Mouse (Mus musculus) embryonic facial prominence, embryonic 13.5 days (tissue): Measurements from ENCODE around the gene Dock4. TPM values are rescaled to one million over a fixed set of nuclear protein-coding genes. Genes with fewer than 3 reads are reported as not detected.
"Not testable (repeated sequence)": the region's sequence is repeated elsewhere in the genome, so short reads cannot be mapped to it uniquely, and the experiment has no call there.

Source experiments
- ATAC-seq: fragments of 200-750 bp; cut with Nextera tagmentation; 2 replicates; pipeline ENCODE4 v1.8.0; 2017; ENCODE audit warnings: low read depth; ENCODE audit not compliant: insufficient number of reproducible peaks, insufficient read depth, low FRiP score, low TSS enrichment
- H3K27ac ChIP-seq: fragments of 300-500 bp; sonication (generic); 2 replicates; pipeline ENCODE4 v1.5.1; 2015; ENCODE audit warnings: moderate library complexity, mild to moderate bottlenecking, inconsistent platforms
- H3K27me3 ChIP-seq: fragments of 300-500 bp; sonication (generic); 2 replicates; pipeline ENCODE4 v1.6.1; 2015; ENCODE audit warnings: mild to moderate bottlenecking, inconsistent platforms
- H3K36me3 ChIP-seq: fragments of 300-500 bp; sonication (generic); 2 replicates; pipeline ENCODE4 v1.6.1; 2015; ENCODE audit warnings: mild to moderate bottlenecking, inconsistent platforms
- H3K4me1 ChIP-seq: fragments of 300-500 bp; sonication (generic); 2 replicates; pipeline ENCODE4 v1.6.1; 2015; ENCODE audit warnings: inconsistent platforms
- H3K4me2 ChIP-seq: fragments of 300-500 bp; sonication (generic); 2 replicates; pipeline ENCODE4 v1.6.1; 2015; ENCODE audit warnings: moderate library complexity, mild to moderate bottlenecking, inconsistent platforms
- H3K4me3 ChIP-seq: fragments of 300-500 bp; sonication (generic); 2 replicates; pipeline ENCODE4 v1.5.1; 2015; ENCODE audit warnings: mild to moderate bottlenecking, inconsistent platforms
- H3K9ac ChIP-seq: fragments of 300-500 bp; sonication (generic); 2 replicates; pipeline ENCODE4 v1.6.1; 2015; ENCODE audit warnings: mild to moderate bottlenecking, inconsistent platforms
- H3K9me3 ChIP-seq: fragments of 300-500 bp; sonication (generic); 2 replicates; pipeline ENCODE4 v1.6.1; 2016; ENCODE audit warnings: inconsistent platforms
- WGBS: fragments of 180-500 bp; shearing (Covaris S2); methylation state at CpG from one replicate; pipeline ENCODE4 v1.1.7; 2015; ENCODE audit warnings: mixed read lengths; 5-methylcytosine and 5-hydroxymethylcytosine counted together
- polyA plus RNA-seq: library from polyadenylated mRNA; unstranded; fragments of >200 nt; fragmentation: Nextera tagmentation; extraction: Ambion mirVana; gene quantifications from 2 replicates; pipeline ENCODE4 v1.2.1, GENCODE M21; 2015

The Dock4 gene
- polyA plus RNA-seq, 1 experiment from 2014 or later = 19.9 TPM

- peaks cover 13% of the 10 kb centered on the region for H3K36me3 ChIP-seq
- 73% methylated on average over 5 of the region's 5 CpGs for WGBS
- no peak for ATAC-seq
These were observed 393.2 kb downstream of the Dock4 start for GRCm38 (mm10) chr12:40838940-40839339.

DNA sequence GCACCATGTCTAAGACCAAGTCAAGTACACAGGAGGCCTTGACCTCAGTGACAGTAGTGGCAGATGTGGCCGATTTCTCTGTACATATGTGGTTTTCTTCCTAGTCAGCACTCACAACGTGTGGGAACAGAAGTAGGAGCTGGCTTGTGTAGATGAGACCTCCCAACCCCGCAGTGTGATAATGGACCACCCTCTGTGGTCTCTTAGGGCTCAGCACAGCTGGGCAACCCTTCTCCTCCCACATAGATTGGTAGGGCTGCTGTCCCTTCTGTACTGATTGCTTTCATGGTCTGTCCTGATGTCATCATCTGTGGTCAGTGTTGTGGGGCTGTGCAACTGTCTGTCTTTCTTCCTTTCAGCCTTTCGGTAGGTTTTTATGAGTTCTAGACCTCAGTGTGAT lies 394.1 kb downstream of the Dock4 start:
- H3K27ac ChIP-seq = no peak overlapping the region
- no peaks in the 10 kb centered on the region for H3K27me3 ChIP-seq
- H3K36me3 ChIP-seq = peaks cover 10% of the 10 kb centered on the region; the same call in 1 of the 2 replicates
- 80% methylated on average over 4 of the region's 4 CpGs for WGBS
- H3K4me3 ChIP-seq = no peak overlapping the region
- peaks cover 16% of the 10 kb centered on the region; the same call in 1 of the 2 replicates for H3K4me1 ChIP-seq
- ATAC-seq = no peak
- no peak overlapping the region for H3K4me2 ChIP-seq
- H3K9me3 ChIP-seq = no peaks in the 10 kb centered on the region
- H3K9ac ChIP-seq = no peak overlapping the region

More at GRCm38 (mm10) chr12:40838940-40839339, 393.2 kb downstream of the Dock4 start:
- Histone ChIP-seq H3K9ac (no peak overlapping the region), H3K4me2 (no peak overlapping the region), H3K27ac (no peak overlapping the region), H3K9me3 (no peaks in the 10 kb centered on the region), H3K4me1 (peaks cover 16% of the 10 kb centered on the region; the same call in 1 of the 2 replicates), H3K4me3 (no peak overlapping the region), H3K27me3 (no peaks in the 10 kb centered on the region)

- ATAC-seq = no peak
- H3K9ac ChIP-seq = no peak overlapping the region
- H3K9me3 ChIP-seq = no peaks in the 10 kb centered on the region
- H3K4me3 ChIP-seq = no peak overlapping the region
- H3K4me2 ChIP-seq = no peak overlapping the region
- no peak overlapping the region for H3K27ac ChIP-seq
- H3K27me3 ChIP-seq = no peaks in the 10 kb centered on the region
- H3K4me1 ChIP-seq = peaks cover 16% of the 10 kb centered on the region; the same call in 1 of the 2 replicates
- WGBS = 87% methylated on average over 10 of the region's 10 CpGs
- H3K36me3 ChIP-seq = peaks cover 6% of the 10 kb centered on the region; the same call in 1 of the 2 replicates
These were observed 396.7 kb downstream of the Dock4 start for GRCm38 (mm10) chr12:40842251-40842988.

GRCm38 (mm10) chr12:40842991-40843390 lies 397.2 kb downstream of the Dock4 start:
- no peaks in the 10 kb centered on the region for H3K9me3 ChIP-seq
- H3K27ac ChIP-seq = no peak overlapping the region
- ATAC-seq = no peak
- 84% methylated on average over 5 of the region's 5 CpGs for WGBS
- peaks cover 6% of the 10 kb centered on the region; the same call in 1 of the 2 replicates for H3K36me3 ChIP-seq
- H3K4me2 ChIP-seq = no peak overlapping the region
- no peak overlapping the region for H3K4me3 ChIP-seq
- H3K9ac ChIP-seq = no peak overlapping the region
- no peaks in the 10 kb centered on the region for H3K27me3 ChIP-seq
- peaks cover 12% of the 10 kb centered on the region; the same call in 1 of the 2 replicates for H3K4me1 ChIP-seq

GRCm38 (mm10) chr12:40843474-40844080 lies 397.8 kb downstream of the Dock4 start:
- 64% methylated on average over 3 of the region's 3 CpGs for WGBS

DNA sequence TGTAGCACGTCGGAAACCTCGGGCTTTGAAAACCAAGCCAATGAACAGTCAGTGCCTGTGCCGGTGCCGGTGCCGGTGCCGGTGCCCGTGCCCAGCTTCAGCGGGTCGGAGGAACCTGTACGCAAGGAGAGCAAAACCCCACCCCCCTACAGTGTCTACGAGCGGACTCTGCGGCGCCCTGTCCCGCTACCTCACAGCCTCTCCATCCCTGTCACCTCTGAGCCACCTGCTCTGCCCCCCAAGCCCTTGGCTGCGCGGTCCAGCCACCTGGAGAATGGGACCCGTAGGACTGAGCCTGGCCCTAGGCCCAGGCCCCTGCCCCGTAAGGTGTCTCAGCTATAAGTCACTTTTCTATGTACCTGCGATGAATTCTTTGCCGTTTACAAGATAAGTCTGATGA lies 398.6 kb downstream of the Dock4 start:
- ATAC-seq = no peak
- WGBS = 95% methylated on average over 22 of the region's 22 CpGs

More at GRCm38 (mm10) chr12:40843474-40844080, 397.8 kb downstream of the Dock4 start:
- peaks cover 8% of the 10 kb centered on the region; the same call in 1 of the 2 replicates for H3K4me1 ChIP-seq
- peaks cover 6% of the 10 kb centered on the region; the same call in 1 of the 2 replicates for H3K36me3 ChIP-seq
- H3K9ac ChIP-seq = no peak overlapping the region
- no peak overlapping the region for H3K4me2 ChIP-seq
- H3K27me3 ChIP-seq = no peaks in the 10 kb centered on the region
- no peak overlapping the region for H3K27ac ChIP-seq
- no peaks in the 10 kb centered on the region for H3K9me3 ChIP-seq
- no peak overlapping the region for H3K4me3 ChIP-seq
- ATAC-seq = no peak

DNA sequence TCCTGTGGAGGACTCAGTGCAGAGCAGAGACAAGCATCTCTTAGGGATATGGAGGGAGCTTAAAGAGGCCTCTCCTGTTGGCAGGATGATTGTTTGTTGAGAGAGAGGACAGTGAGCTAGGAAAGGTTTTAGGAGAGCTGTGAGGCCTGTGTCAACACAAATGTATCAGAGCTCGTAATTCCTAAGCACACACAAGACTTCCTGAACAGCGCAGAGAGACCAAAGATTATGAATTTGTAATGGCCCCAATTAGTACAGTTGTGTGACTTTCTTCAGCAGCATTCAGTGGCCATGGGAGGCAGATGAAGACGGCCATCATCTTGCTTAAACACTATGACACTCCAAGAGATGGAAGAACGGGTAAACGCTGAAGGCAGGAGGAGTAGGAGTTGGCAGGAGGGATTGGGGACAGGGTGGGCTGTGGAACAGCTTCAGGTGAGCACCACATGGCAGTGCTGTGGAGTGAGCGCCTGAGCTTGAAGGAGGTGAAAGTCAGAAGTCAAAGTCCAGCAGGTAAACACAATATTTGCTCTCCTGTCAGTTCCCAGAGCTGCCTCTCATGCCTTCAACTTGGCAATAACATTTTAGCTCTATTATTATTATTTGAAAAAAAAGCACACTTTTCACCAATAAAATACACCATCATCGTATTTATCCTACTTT lies 409.1 kb downstream of the Dock4 start:
- 92% methylated on average over 7 of the region's 7 CpGs for WGBS
- ATAC-seq = no peak
- Histone ChIP-seq H3K4me2 (no peak overlapping the region), H3K9ac (no peak overlapping the region), H3K4me1 (no peaks in the 10 kb centered on the region), H3K27me3 (no peaks in the 10 kb centered on the region), H3K36me3 (no peaks in the 10 kb centered on the region), H3K9me3 (no peaks in the 10 kb centered on the region), H3K27ac (no peak overlapping the region), H3K4me3 (no peak overlapping the region)

More for the DNA sequence above, 398.6 kb downstream of the Dock4 start:
- Histone ChIP-seq H3K9me3 (no peaks in the 10 kb centered on the region), H3K4me2 (no peak overlapping the region), H3K27me3 (no peaks in the 10 kb centered on the region), H3K36me3 (peaks cover 6% of the 10 kb centered on the region; the same call in 1 of the 2 replicates), H3K27ac (no peak overlapping the region), H3K4me1 (0 out of 2 replicates have a peak, but pooled peaks cover 2% of the 10 kb centered on the region), H3K9ac (no peak overlapping the region), H3K4me3 (no peak overlapping the region)

DNA sequence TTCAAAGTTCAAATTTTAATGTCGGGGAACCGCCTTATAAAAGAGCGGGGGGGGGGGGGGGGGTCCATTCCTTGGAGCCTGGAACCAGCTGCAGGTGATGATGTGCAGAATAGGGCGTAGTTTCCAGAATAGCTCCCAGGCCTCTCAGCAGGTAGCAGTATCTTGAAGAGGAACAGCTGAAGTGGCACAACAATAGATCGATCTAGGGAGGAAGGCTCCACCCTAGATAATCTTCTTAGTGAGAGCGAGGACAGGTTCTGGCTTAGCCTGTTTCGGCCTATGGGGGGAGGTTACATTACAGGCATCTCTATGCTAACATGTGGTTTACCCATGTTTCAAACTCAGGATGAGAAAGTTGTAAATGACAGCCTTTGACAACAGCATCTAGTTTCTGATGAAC lies 411.7 kb downstream of the Dock4 start:
- Histone ChIP-seq H3K4me3 (no peak overlapping the region), H3K9me3 (no peaks in the 10 kb centered on the region), H3K9ac (no peak overlapping the region), H3K4me2 (no peak overlapping the region), H3K4me1 (no peaks in the 10 kb centered on the region), H3K27me3 (no peaks in the 10 kb centered on the region), H3K27ac (no peak overlapping the region), H3K36me3 (no peaks in the 10 kb centered on the region)
- ATAC-seq = no peak
- WGBS = 96% methylated on average over 7 of the region's 7 CpGs

GRCm38 (mm10) chr12:40858763-40859162 lies 413.0 kb downstream of the Dock4 start:
- H3K4me1 ChIP-seq, H3K36me3 ChIP-seq, H3K9me3 ChIP-seq, H3K4me3 ChIP-seq, H3K27ac ChIP-seq, H3K9ac ChIP-seq, H3K4me2 ChIP-seq, ATAC-seq, H3K27me3 ChIP-seq: not testable (repeated sequence)
- WGBS = 64% methylated on average over 7 of the region's 7 CpGs

GRCm38 (mm10) chr12:40870387-40870786 lies 424.6 kb downstream of the Dock4 start:
- Histone ChIP-seq H3K9ac (no peak overlapping the region), H3K4me2 (no peak overlapping the region), H3K27me3 (no peaks in the 10 kb centered on the region), H3K27ac (no peak overlapping the region), H3K9me3 (peaks cover 3% of the 10 kb centered on the region; the same call in 1 of the 2 replicates), H3K4me1 (no peaks in the 10 kb centered on the region), H3K36me3 (no peaks in the 10 kb centered on the region), H3K4me3 (no peak overlapping the region)
- WGBS = 90% methylated on average over 5 of the region's 5 CpGs
- no peak for ATAC-seq

GRCm38 (mm10) chr12:40872716-40873115 lies 427.0 kb downstream of the Dock4 start:
- no peaks in the 10 kb centered on the region for H3K27me3 ChIP-seq
- H3K36me3 ChIP-seq = no peaks in the 10 kb centered on the region
- H3K9ac ChIP-seq = no peak overlapping the region
- H3K9me3 ChIP-seq = peaks cover 3% of the 10 kb centered on the region; the same call in 1 of the 2 replicates
- WGBS = 98% methylated on average over 3 of the region's 3 CpGs
- ATAC-seq = no peak
- no peak overlapping the region for H3K4me2 ChIP-seq
- H3K4me1 ChIP-seq = no peaks in the 10 kb centered on the region
- no peak overlapping the region for H3K4me3 ChIP-seq
- H3K27ac ChIP-seq = no peak overlapping the region
